Mouse (Mus musculus) E14TG2a.4 (cell line): ENCODE results near the gene Fkbp6.

Source experiments
- CTCF ChIP-seq: conservative IDR thresholded peaks from 2 replicates; pipeline ENCODE4 v1.5.1; 2014; ENCODE audit warnings: low read length
- NANOG ChIP-seq: IDR thresholded peaks from 2 replicates; pipeline ENCODE4 v1.6.1; 2014; ENCODE audit warnings: borderline replicate concordance, low read length, mixed read lengths
- POU5F1 ChIP-seq: IDR thresholded peaks from 2 replicates; pipeline ENCODE4 v1.6.1; 2014; ENCODE audit warnings: low read length, borderline replicate concordance

DNA sequence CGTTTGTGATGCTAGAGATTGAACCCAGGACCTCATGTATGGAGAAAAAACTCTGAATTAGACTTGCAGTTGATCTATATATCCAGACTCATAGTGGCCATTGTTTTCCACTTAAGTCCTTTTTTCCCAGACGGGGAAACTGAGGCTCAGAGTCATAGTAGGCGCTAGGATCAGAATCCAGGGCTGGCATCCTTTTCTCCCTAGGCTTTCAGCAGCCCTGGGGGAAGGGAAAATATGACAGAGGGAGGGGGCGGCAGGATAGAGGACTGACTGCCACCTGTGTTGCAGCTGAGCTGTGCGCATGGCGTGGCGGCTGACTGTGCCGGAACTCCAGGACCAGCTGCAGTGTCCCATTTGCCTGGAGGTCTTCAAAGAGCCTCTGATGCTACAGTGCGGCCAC is 3.2 kb upstream of the Fkbp6 start, which contains the start of gene Trim50:
- no peak for TF ChIP-seq CTCF
- no peak for TF ChIP-seq NANOG
- TF ChIP-seq POU5F1, result no peak
